Mouse (Mus musculus): ENCODE results near the gene Cuedc2. TPM values are rescaled to one million over a fixed set of nuclear protein-coding genes. Genes with fewer than 3 reads are reported as not detected.

Gene Cuedc2
- total and polyA plus RNA-seq, 2 experiments from 2014 or later: 157 to 314 TPM

DNA sequence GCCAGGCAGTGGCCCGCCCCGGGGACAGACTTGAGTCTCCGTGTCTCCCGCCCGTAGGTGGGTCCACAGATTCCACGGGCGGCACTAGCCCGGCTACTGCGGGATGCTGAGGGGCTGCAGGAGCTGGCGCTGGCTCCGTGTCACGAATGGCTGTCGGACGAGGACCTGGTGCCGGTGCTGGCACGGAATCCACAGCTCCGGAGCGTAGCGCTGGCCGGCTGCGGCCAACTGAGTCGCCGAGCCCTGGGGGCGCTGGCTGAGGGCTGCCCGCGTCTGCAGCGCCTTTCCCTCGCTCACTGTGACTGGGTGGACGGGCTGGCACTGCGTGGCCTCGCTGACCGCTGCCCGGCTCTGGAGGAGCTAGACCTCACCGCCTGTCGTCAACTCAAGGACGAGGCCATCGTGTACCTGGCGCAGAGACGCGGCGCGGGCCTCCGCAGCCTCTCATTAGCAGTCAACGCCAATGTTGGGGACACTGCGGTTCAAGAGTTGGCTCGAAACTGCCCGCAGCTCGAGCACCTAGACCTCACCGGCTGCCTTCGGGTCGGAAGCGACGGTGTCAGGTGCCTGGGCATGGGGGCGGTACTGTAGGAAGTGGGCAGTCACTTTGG lies 9.4 kb downstream of the Cuedc2 start:
- H3K4me2 ChIP-seq (ENCODE audit: low read depth, low read length, poor library complexity, severe bottlenecking): peak overlapping the region; percentile 97
- no peak for TF ChIP-seq CTCF (IDR thresholded peaks at IDR 0.05)
- H3K9ac ChIP-seq (replicated peaks; ENCODE audit: low read length, poor library complexity, severe bottlenecking): peak overlapping the region; percentile 56
- no peaks in the 10 kb centered on the region for H3K27me3 ChIP-seq (ENCODE audit: insufficient read depth, low read length)
- ATAC-seq (ENCODE audit: low FRiP score) (peak; percentile 1; the same call in 1 of the 2 replicates), DNase-seq (ENCODE audit: low spot score) (no peak)
- H3K9me3 ChIP-seq (ENCODE audit: low read length): no peaks in the 10 kb centered on the region
- WGBS: 1% methylated on average over 49 of the region's 54 CpGs
- peaks cover 12% of the 10 kb centered on the region; the same call in 1 of the 2 replicates for H3K4me1 ChIP-seq (ENCODE audit: insufficient read depth, low read length)
- peaks cover 26% of the 10 kb centered on the region for H3K36me3 ChIP-seq (ENCODE audit: insufficient read depth, low read length)
- H3K27ac ChIP-seq (ENCODE audit: low read depth, low read length): peak overlapping the region; percentile 90
- peak overlapping the region; percentile 66 for H3K4me3 ChIP-seq (ENCODE audit: low read depth, low read length)

DNA sequence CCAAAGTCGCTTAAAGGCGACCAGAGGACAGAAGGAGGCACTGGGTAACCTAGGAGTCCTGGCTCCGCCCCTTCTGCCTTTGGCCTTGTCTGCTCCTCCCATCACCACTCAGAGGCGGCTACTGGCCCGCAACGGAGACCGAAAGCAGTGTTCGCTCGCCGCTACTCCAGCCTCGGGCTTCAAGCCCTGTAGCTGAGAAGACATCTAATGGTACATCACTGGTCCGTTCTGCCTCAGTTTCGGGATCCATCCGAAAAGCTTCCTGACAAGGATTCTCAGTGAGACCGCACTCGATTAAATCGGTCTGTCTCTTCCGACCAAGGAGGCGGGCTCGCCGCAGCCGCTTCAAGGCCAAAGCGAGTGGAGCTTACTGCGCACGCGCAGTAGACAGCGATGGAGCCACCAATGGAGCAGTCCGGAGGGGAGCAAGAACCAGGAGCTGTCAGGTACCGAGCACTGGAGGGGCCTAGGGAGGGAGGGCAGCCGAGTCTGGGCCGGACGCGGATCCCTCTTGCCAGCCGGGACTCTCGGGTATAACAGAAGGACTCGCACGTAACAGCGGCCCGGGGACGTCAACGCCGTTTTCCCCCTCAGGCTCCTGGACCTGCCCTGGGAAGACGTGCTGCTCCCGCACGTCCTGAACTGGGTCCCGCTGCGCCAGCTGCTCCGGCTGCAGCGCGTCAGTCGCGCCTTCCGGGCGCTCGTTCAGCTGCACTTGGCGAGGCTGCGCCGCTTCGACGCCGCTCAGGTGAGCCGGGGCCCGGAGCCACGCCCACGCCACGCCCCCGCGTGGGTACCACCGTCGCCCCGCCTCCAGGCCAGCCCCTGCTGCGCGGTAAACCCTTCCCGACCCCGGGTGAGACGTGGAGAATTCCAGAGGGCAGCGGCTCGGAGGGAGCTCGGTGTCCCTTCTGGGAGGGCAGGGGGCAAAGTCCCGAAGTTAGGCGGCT lies 10.1 kb downstream of the Cuedc2 start, which contains the start of gene Fbxl15:
Gene Fbxl15, plus strand, starts transcription at position 104 of the 950 bp plus-strand sequence.
- ATAC-seq (ENCODE audit: low FRiP score): peak; percentile 86

DNA sequence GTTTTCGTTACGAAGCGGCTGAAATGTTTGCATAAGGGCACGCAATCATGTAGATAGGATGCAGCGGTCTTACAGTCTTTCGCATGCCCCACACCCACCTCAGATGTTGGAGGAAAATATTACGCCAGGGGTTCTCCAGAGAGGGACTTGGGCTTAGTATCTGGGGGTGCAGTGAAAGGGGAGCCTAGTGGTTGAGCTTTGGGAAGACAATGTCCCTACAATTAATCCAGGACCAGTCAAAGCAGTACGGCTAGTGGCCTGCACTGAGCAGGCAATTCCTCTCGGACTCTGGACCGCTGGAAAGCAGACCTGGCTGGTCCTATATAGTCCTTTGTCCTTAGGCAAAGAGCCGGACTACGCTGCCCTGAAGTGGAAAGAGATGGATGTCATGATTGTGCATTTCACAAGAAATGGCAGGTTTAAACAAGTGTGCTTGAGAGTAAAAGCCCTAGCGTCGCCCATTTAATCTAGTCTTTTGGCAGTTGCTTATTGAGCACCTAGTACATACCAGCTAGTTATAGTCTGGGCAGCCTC lies 10.9 kb downstream of the Cuedc2 start:
- Histone ChIP-seq H3K27ac (ENCODE audit: low read depth, low read length) (peak overlapping the region; percentile 90), H3K4me1 (ENCODE audit: insufficient read depth, low read length) (peaks cover 17% of the 10 kb centered on the region; the same call in 1 of the 2 replicates), H3K36me3 (ENCODE audit: insufficient read depth, low read length) (peaks cover 27% of the 10 kb centered on the region), H3K9me3 (ENCODE audit: low read length) (no peaks in the 10 kb centered on the region), H3K4me2 (ENCODE audit: low read depth, low read length, poor library complexity, severe bottlenecking) (peak overlapping the region; percentile 97), H3K4me3 (ENCODE audit: low read depth, low read length) (peak overlapping the region; percentile 66), H3K27me3 (ENCODE audit: insufficient read depth, low read length) (no peaks in the 10 kb centered on the region), H3K9ac (replicated peaks; ENCODE audit: low read length, poor library complexity, severe bottlenecking) (peak overlapping the region; percentile 56)
- ATAC-seq (ENCODE audit: low FRiP score) (peak; percentile 0; the same call in 1 of the 2 replicates), DNase-seq (ENCODE audit: low spot score) (no peak)
- no peak for TF ChIP-seq CTCF (IDR thresholded peaks at IDR 0.05)
- WGBS: 30% methylated on average over 14 of the region's 14 CpGs

More for the DNA sequence above, 10.1 kb downstream of the Cuedc2 start, which contains the start of gene Fbxl15:
- Histone ChIP-seq H3K4me2 (ENCODE audit: low read depth, low read length, poor library complexity, severe bottlenecking) (peak within 1 kb of the TSS; percentile 97), H3K27me3 (ENCODE audit: insufficient read depth, low read length) (no peaks in the 10 kb centered on the region), H3K36me3 (ENCODE audit: insufficient read depth, low read length) (peaks cover 26% of the 10 kb centered on the region), H3K4me1 (ENCODE audit: insufficient read depth, low read length) (peaks cover 12% of the 10 kb centered on the region; the same call in 1 of the 2 replicates), H3K4me3 (ENCODE audit: low read depth, low read length) (peak within 1 kb of the TSS; percentile 66), H3K9ac (replicated peaks; ENCODE audit: low read length, poor library complexity, severe bottlenecking) (peak within 1 kb of the TSS; percentile 56), H3K9me3 (ENCODE audit: low read length) (no peaks in the 10 kb centered on the region), H3K27ac (ENCODE audit: low read depth, low read length) (peak within 1 kb of the TSS; percentile 90)
- DNase-seq (ENCODE audit: low spot score): peak; percentile 98
- TF ChIP-seq CTCF (IDR thresholded peaks at IDR 0.05): no peak
- WGBS: under 1% methylated on average over 81 of the region's 81 CpGs

DNA sequence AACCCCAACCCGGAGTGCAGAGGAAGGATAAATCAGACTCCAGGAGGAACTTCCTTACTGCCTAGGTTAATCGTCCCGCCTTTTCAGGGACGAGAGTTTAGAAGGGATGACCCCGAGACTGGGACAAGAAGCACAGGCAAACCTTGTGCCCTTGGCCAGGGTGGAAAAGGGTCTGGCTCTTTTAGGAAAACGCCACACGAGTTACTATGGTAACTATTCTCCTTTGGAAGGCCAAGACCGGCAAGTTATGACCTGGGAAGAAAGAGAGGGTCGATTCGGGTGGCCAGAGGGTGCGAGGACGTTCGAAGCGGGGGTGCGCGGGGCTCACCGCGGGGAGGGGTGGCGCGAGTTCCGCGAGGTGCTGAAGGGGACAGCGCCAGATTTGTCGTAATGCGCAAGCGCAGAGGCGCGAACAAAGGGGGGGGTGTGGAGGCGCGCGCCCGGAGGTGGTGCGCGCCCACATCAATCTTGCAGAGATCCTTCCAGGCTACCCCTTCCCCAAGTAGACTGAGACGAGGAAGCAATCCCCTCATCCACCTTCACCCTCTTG lies 11.7 kb downstream of the Cuedc2 start, which contains the start of gene Psd:
Gene Psd, minus strand, starts transcription at position 401 of the 550 bp plus-strand sequence.
- ATAC-seq (ENCODE audit: low FRiP score) (peak; percentile 3; the same call in 1 of the 2 replicates), DNase-seq (ENCODE audit: low spot score) (peak; percentile 82)
- no peak for TF ChIP-seq CTCF (IDR thresholded peaks at IDR 0.05)
- Histone ChIP-seq H3K9me3 (ENCODE audit: low read length) (no peaks in the 10 kb centered on the region), H3K4me3 (ENCODE audit: low read depth, low read length) (peak within 1 kb of the TSS; percentile 66), H3K9ac (replicated peaks; ENCODE audit: low read length, poor library complexity, severe bottlenecking) (peak within 1 kb of the TSS; percentile 56), H3K36me3 (ENCODE audit: insufficient read depth, low read length) (peaks cover 20% of the 10 kb centered on the region), H3K27ac (ENCODE audit: low read depth, low read length) (peak within 1 kb of the TSS; percentile 90), H3K4me1 (ENCODE audit: insufficient read depth, low read length) (peaks cover 24% of the 10 kb centered on the region), H3K27me3 (ENCODE audit: insufficient read depth, low read length) (no peaks in the 10 kb centered on the region), H3K4me2 (ENCODE audit: low read depth, low read length, poor library complexity, severe bottlenecking) (peak within 1 kb of the TSS; percentile 97)
- WGBS: under 1% methylated on average over 34 of the region's 35 CpGs

DNA sequence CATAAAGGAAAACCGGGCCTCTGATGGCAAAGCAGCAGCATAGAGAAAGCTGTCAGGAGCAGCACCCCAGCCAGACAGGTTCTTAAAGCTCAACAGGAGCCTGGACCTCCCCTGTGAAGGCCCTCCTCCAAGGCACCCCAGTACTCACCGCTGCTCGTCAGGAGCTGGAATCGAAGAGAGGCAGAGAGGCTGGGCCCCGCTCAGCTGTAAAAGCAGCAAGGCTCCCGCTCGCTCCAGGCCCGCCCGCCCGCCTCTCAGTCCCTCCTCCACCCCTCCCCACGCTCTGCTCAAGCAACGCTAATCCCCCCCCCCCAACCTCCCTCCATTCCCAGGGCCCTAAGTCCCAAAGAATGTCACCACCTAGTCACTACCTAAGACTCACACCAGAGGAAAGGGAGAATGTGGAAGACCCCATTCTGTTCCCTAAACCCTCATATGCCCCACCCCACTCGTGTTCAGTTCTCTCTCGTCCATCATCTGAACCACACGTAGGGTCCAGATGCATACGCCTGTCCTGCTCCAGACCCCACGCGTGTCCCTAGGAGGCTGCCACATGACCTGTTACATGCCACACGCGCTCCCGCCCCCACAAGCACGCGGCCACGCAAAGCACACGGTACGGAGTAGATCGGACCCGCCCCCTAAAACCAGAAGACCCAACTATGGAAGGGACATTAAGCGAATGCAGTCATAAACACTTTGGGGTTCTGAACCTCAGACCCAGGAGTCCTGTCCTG lies 12.3 kb downstream of the Cuedc2 start:
- H3K4me3 ChIP-seq (ENCODE audit: low read depth, low read length): peak overlapping the region; percentile 66
- H3K27ac ChIP-seq (ENCODE audit: low read depth, low read length): peak overlapping the region; percentile 90
- H3K36me3 ChIP-seq (ENCODE audit: insufficient read depth, low read length): peaks cover 13% of the 10 kb centered on the region
- 2% methylated on average over 29 of the region's 29 CpGs for WGBS
- no peak for TF ChIP-seq CTCF (IDR thresholded peaks at IDR 0.05)
- peaks cover 31% of the 10 kb centered on the region for H3K4me1 ChIP-seq (ENCODE audit: insufficient read depth, low read length)
- ATAC-seq (ENCODE audit: low FRiP score): peak; percentile 9; the same call in 1 of the 2 replicates
- peak overlapping the region; percentile 97 for H3K4me2 ChIP-seq (ENCODE audit: low read depth, low read length, poor library complexity, severe bottlenecking)
- H3K9me3 ChIP-seq (ENCODE audit: low read length): no peaks in the 10 kb centered on the region
- H3K27me3 ChIP-seq (ENCODE audit: insufficient read depth, low read length): no peaks in the 10 kb centered on the region
- DNase-seq (ENCODE audit: low spot score): no peak
- peak overlapping the region; percentile 56 for H3K9ac ChIP-seq (replicated peaks; ENCODE audit: low read length, poor library complexity, severe bottlenecking)

All from midbrain, postnatal 0 days (tissue).